Mouse (Mus musculus) heart, embryonic 10.5 days (tissue): ENCODE results near the gene Thsd1. TPM values are rescaled to one million over a fixed set of nuclear protein-coding genes. Genes with fewer than 3 reads are reported as not detected.

ENCODE experiments used
- DNase-seq: peaks from one replicate; pipeline ENCODE4 v3.0.0-alpha.2; 2017; ENCODE audit warnings: low spot score
- H3K27ac ChIP-seq: fragments of 300-500 bp; sonication (generic); 2 replicates; pipeline ENCODE4 v1.5.1; 2016; ENCODE audit warnings: mild to moderate bottlenecking
- H3K27me3 ChIP-seq: fragments of 300-500 bp; sonication (generic); 2 replicates; pipeline ENCODE4 v1.6.1; 2016; ENCODE audit warnings: mild to moderate bottlenecking; ENCODE audit not compliant: poor library complexity, insufficient read depth, severe bottlenecking
- H3K36me3 ChIP-seq: fragments of 300-500 bp; sonication (generic); 2 replicates; pipeline ENCODE4 v1.6.1; 2016; ENCODE audit warnings: mild to moderate bottlenecking, moderate library complexity
- H3K4me1 ChIP-seq: fragments of 300-500 bp; sonication (generic); 2 replicates; pipeline ENCODE4 v1.6.1; 2016; ENCODE audit warnings: mild to moderate bottlenecking
- H3K4me3 ChIP-seq: fragments of 300-500 bp; sonication (generic); 2 replicates; pipeline ENCODE4 v1.5.1; 2016; ENCODE audit warnings: mild to moderate bottlenecking, moderate library complexity
- H3K9me3 ChIP-seq: fragments of 300-500 bp; sonication (generic); 2 replicates; pipeline ENCODE4 v1.6.1; 2016; ENCODE audit warnings: mild to moderate bottlenecking, moderate library complexity
- WGBS: fragments of 180-500 bp; shearing (Covaris S2); methylation state at CpG from one replicate; pipeline ENCODE4 v1.1.7; 2016; 5-methylcytosine and 5-hydroxymethylcytosine counted together
- polyA plus RNA-seq: library from polyadenylated mRNA; unstranded; fragments of >200 nt; fragmentation: Nextera tagmentation; extraction: Ambion mirVana; gene quantifications from 2 replicates; pipeline ENCODE4 v1.2.1, GENCODE M21; 2016

The Thsd1 gene
- polyA plus RNA-seq, result 12.2 and 15.4 TPM in 2 replicates

DNA sequence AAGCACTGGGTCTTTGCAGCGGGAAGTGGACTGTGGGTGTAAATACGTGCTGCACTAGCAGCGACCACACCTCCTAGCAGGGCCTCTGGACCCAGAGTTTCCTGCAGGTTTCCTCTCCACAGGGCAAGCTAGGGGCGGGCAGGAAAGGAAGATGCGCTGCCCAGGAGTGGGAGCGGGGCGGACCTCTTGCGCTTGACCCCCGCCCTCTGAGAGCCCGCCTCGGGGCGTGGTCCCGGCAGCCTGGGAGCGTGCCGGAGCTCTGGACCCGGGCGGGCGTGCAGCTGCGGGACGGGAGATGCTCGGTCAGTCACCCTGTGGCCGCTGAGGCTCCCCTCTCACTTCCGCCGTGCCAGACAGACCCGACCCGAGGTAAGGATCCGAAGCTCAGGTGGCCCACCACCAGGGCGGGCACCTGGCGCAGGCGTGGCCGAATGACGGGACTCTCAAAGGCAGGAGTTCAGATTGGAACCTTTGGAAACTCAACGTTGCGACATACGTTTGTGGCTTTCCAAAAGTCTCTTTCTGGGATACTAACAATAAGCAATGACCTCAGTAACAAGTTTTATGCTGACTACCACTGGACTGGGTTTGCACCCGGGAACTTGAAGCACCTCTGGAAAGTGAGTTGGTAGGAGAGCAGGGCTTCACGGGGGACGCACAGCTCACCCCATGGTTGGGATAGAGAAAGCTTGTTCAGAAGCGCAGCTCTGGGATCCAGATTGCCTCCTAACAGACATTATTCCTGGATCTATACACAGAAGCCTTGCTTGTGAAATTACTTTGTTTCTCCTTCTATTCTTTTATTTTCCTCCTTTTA is at the start of gene Thsd1:
Gene Thsd1 (plus strand): TSS at position 253 of the 817 bp plus-strand sequence.
- under 1% methylated on average over 39 of the region's 39 CpGs for WGBS
- H3K36me3 ChIP-seq, result peaks cover 10% of the 10 kb centered on the region
- H3K27me3 ChIP-seq, result peaks cover 9% of the 10 kb centered on the region; the same call in 1 of the 2 replicates
- peak within 1 kb of the TSS; percentile 73 for H3K4me3 ChIP-seq
- peaks cover 4% of the 10 kb centered on the region; the same call in 1 of the 2 replicates for H3K4me1 ChIP-seq
- peak; percentile 85 for DNase-seq
- H3K9me3 ChIP-seq, result no peaks in the 10 kb centered on the region
- peak within 1 kb of the TSS; percentile 77 for H3K27ac ChIP-seq

- no peaks in the 10 kb centered on the region for H3K27me3 ChIP-seq
- peak overlapping the region; percentile 90 for H3K4me3 ChIP-seq
- H3K36me3 ChIP-seq, result peaks cover 4% of the 10 kb centered on the region; the same call in 1 of the 2 replicates
- no peaks in the 10 kb centered on the region for H3K9me3 ChIP-seq
- DNase-seq, result no peak
- WGBS, result under 1% methylated on average over 3 of the region's 3 CpGs
- H3K27ac ChIP-seq, result peak overlapping the region; percentile 97; the same call in 1 of the 2 replicates
- H3K4me1 ChIP-seq, result peaks cover 10% of the 10 kb centered on the region
Measured at GRCm38 (mm10) chr8:22184884-22185283, 42.2 kb upstream of the Thsd1 start.

DNA sequence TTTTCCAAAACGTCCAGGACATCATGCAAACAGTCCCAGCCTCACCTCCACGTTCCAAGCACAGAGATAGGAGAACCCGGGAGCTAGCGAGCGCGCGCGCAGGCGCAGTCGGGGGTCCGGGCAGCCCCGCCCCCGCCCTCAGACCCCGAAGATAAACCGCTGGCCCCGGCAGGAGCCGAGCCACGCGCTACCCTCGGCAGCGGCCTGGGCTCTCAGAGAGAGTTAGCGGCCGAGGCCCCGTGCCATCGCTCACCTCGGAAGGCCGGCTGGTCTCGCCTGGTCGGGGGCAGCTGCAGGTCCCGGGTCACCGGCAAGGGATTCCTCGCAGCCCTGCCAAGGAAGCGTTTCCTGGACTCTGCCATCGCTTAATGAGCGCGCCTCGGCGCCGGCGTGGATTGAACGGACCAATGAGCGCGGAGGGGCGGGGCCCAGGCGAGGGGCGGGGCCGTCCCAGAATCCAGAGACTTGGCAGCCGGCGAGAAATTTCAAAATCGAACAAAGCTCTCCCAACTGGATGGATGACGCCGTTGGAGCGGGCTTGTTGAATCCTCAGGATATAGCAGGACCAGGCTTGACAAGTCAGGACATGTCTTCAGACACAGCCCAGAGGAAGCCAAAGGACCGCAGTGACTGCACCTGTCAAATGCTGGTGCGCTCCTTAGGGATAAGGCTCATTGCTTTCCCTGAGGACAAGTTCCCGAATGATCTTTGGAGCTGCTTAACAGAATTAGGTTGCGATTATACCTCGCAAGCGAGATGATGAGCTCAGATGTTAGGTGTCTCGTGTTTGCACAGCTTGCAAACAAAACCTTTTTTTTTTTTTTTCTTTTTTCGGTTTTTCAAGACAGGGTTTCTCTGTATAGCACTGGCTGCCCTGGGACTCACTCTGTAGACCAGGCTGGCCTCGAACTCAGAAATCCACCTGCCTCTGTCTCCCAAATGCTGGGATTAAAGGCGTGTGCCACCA is 41.4 kb upstream of the Thsd1 start, which contains the start of gene Ckap2:
Gene Ckap2 (minus strand): TSS at position 389 of the 967 bp plus-strand sequence.
- Histone ChIP-seq H3K4me3 (peak within 1 kb of the TSS; percentile 90), H3K27ac (peak within 1 kb of the TSS; percentile 97), H3K36me3 (no peaks in the 10 kb centered on the region), H3K27me3 (no peaks in the 10 kb centered on the region), H3K9me3 (no peaks in the 10 kb centered on the region), H3K4me1 (peaks cover 10% of the 10 kb centered on the region)
- 3% methylated on average over 63 of the region's 63 CpGs for WGBS
- DNase-seq, result peak; percentile 97

DNA sequence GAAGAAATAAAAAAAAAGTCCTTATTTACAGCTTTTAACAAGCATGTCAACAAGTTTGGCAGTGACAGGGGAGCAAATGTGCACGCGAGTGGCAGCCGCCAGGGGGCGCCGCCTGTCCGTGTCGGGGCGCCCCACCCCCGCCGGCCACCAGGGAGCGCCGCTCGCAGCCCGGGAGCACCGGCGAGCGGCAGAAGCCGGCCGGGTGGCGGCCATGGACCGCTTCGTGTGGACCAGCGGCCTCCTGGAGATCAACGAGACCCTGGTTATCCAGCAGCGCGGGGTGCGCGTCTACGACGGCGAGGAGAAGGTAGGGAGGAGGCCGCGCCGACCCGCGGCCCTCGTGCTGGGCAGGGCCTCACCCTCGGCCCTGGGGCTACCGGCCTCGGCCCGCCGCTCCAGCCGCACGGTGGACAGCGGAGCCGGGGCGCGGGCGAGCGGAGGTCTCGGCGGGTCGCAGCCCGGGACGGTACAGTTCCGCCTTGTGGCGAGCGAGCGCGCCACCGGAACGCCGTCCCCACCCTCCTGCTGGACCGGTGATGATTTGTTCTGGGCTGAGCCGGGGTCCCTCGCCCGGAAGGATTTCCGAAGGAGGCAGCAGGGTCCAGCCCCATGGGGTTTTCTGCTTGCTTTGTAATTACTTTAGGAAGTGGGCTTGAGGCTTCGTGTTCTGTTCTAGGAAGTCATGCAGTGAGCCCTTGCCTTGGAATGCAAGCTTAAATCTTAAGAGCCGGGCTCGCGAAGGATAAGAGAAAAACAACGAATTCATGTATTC is 34.3 kb upstream of the Thsd1 start, which contains the start of gene Vps36:
Gene Vps36 (plus strand): TSS at position 150 of the 772 bp plus-strand sequence.
- no peaks in the 10 kb centered on the region for H3K27me3 ChIP-seq
- no peaks in the 10 kb centered on the region for H3K9me3 ChIP-seq
- peaks cover 12% of the 10 kb centered on the region for H3K4me1 ChIP-seq
- peaks cover 2% of the 10 kb centered on the region; the same call in 1 of the 2 replicates for H3K36me3 ChIP-seq
- WGBS, result under 1% methylated on average over 73 of the region's 73 CpGs
- peak within 1 kb of the TSS; percentile 98 for H3K27ac ChIP-seq
- peak within 1 kb of the TSS; percentile 87 for H3K4me3 ChIP-seq
- DNase-seq, result peak; percentile 92

DNA sequence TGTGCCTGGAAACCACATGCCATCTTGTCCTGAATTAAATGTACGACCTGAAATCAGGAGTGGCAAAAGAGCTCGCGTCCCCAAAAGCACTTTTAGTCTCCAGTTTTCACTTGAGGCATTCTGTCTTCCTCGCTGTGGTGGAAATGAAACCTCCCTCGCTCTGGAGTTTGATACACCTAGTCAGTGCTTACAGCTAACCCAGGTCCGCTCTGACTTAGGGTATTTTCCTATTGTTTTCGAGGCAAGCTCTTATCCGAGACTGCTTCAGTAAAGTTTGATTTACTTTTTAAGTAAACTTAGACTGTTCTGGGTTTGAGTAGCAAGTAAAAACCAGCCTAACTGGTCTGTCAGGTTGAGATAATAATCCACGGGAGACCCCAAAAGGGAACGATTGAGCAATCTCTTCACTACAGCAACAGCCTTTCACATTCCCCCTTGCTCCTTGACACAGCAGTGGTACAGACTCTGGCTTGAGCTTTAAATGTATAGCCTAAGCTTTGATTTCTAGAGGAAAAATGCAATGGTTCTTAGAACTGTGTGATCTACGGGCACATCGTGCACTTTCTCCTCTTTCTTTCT is 33.6 kb upstream of the Thsd1 start:
- Histone ChIP-seq H3K9me3 (no peaks in the 10 kb centered on the region), H3K4me3 (peak overlapping the region; percentile 87), H3K36me3 (peaks cover 5% of the 10 kb centered on the region; the same call in 1 of the 2 replicates), H3K4me1 (peaks cover 12% of the 10 kb centered on the region), H3K27me3 (no peaks in the 10 kb centered on the region), H3K27ac (peak overlapping the region; percentile 98)
- DNase-seq, result no peak
- 13% methylated on average over 12 of the region's 12 CpGs for WGBS

DNA sequence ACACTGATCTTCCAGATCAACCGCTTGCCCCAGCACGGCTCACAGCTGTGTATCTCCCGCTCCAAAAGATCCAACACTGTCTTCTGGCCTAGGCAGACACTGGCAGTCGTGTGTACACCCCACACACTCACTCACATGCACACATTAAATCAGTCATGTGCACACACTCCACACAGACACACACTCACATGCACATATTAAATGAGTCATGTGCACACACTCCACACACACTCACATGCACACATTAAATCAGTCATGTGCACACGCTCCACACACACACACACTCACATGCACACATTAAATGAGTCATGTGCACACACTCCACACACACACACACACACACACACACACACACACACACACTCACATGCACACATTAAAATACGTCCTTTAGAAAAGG is 29.2 kb upstream of the Thsd1 start:
- no peaks in the 10 kb centered on the region for H3K27me3 ChIP-seq
- H3K9me3 ChIP-seq, result no peaks in the 10 kb centered on the region
- WGBS, result 92% methylated on average over 6 of the region's 6 CpGs
- peaks cover 12% of the 10 kb centered on the region for H3K4me1 ChIP-seq
- no peak for DNase-seq
- H3K27ac ChIP-seq, result no peak overlapping the region
- peaks cover 32% of the 10 kb centered on the region for H3K36me3 ChIP-seq
- H3K4me3 ChIP-seq, result no peak overlapping the region

DNA sequence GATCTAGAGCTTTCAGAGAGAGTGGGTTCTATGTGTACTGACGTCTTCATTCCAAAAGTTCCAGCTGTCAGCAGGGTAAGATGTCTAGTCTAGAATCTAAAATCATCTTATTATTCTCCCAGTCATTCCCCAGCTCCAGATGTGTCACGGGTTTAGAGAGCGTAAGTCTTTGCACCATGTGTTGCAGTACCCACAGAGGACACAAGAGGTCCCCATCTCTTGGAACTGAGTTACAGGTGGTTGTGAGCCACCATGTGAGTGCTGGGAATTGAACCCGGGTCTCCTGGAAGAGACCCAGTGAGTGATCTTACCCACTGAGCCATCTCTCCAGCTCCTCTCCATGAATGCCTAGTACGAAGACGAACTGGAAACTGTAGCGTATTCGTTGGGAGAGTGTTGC is 27.6 kb upstream of the Thsd1 start:
- Histone ChIP-seq H3K36me3 (peaks cover 32% of the 10 kb centered on the region), H3K27me3 (no peaks in the 10 kb centered on the region), H3K27ac (no peak overlapping the region), H3K4me1 (peaks cover 5% of the 10 kb centered on the region; the same call in 1 of the 2 replicates), H3K4me3 (no peak overlapping the region), H3K9me3 (no peaks in the 10 kb centered on the region)
- 97% methylated on average over 8 of the region's 8 CpGs for WGBS
- peak; percentile 68 for DNase-seq

DNA sequence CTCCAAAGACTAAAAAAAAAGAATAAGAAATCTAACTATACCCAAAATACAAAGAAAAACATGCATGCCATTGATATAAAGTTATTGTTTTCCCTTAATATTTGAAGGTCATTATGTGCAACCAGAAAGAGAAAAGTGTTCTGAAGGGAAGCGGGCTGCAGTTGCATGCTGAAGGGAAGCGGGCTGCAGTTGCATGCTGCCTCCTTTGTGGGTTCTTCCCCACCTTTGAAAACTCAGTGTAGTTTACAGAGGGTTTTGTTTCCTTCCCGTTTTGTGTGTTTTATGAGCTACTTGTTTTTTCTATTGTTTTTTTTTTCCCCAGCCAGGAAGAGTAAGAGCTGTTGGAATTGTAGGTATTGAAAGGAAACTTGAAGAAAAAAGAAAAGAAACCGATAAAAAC is 19.6 kb upstream of the Thsd1 start:
- WGBS, result 71% methylated on average over 4 of the region's 4 CpGs
- no peak overlapping the region for H3K4me3 ChIP-seq
- DNase-seq, result no peak
- H3K27ac ChIP-seq, result no peak overlapping the region
- H3K9me3 ChIP-seq, result no peaks in the 10 kb centered on the region
- H3K27me3 ChIP-seq, result no peaks in the 10 kb centered on the region
- H3K36me3 ChIP-seq, result peaks cover 41% of the 10 kb centered on the region
- peaks cover 13% of the 10 kb centered on the region for H3K4me1 ChIP-seq

GRCm38 (mm10) chr8:22209012-22209411 is 18.1 kb upstream of the Thsd1 start:
- no peak overlapping the region for H3K4me3 ChIP-seq
- peak; percentile 80 for DNase-seq
- peak overlapping the region; percentile 44; the same call in 1 of the 2 replicates for H3K27ac ChIP-seq
- H3K4me1 ChIP-seq, result peaks cover 13% of the 10 kb centered on the region
- WGBS, result 18% methylated on average over 5 of the region's 5 CpGs
- H3K36me3 ChIP-seq, result peaks cover 47% of the 10 kb centered on the region
- H3K9me3 ChIP-seq, result no peaks in the 10 kb centered on the region
- H3K27me3 ChIP-seq, result no peaks in the 10 kb centered on the region

DNA sequence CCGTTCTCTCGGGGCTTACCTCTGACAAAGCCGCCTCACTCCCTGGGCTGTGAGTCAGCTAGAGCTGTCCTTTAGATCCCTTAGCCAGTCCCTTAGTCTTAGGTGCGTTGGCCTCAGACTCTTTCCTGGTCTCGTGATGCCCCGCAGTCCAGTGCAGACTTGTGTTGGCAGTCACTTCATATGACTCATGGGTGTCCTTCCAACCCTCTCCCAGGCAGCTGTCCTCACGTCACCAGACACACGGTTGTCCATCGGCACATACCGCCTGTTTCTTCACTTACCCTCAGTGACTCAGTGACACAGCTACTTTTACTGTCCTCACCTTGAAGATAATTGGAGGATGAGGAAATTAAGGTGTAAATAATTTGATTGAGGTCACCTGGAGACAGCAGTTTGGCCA is 12.3 kb upstream of the Thsd1 start:
- peaks cover 79% of the 10 kb centered on the region for H3K36me3 ChIP-seq
- 91% methylated on average over 10 of the region's 10 CpGs for WGBS

GRCm38 (mm10) chr8:22226361-22226760 is 752 bp upstream of the Thsd1 start:
- no peak overlapping the region; the same call in 1 of the 2 replicates for H3K4me3 ChIP-seq
- H3K27ac ChIP-seq, result no peak overlapping the region
- DNase-seq, result no peak
- no peaks in the 10 kb centered on the region for H3K9me3 ChIP-seq
- H3K27me3 ChIP-seq, result peaks cover 9% of the 10 kb centered on the region; the same call in 1 of the 2 replicates
- WGBS, result 55% methylated on average over 8 of the region's 8 CpGs
- peaks cover 4% of the 10 kb centered on the region; the same call in 1 of the 2 replicates for H3K4me1 ChIP-seq
- peaks cover 15% of the 10 kb centered on the region for H3K36me3 ChIP-seq

More for the DNA sequence above, 12.3 kb upstream of the Thsd1 start:
- Histone ChIP-seq H3K4me1 (no peaks in the 10 kb centered on the region), H3K27me3 (no peaks in the 10 kb centered on the region), H3K4me3 (no peak overlapping the region), H3K27ac (no peak overlapping the region), H3K9me3 (no peaks in the 10 kb centered on the region)
- no peak for DNase-seq
